Mouse (Mus musculus) embryo, embryonic 10.5 days (tissue): ENCODE data around the gene Cstb.

Experiments
- DNase-seq: peaks from one replicate; pipeline ENCODE4 v3.0.0-alpha.2; 2015; ENCODE audit warnings: low spot score

Gene Cstb

DNA sequence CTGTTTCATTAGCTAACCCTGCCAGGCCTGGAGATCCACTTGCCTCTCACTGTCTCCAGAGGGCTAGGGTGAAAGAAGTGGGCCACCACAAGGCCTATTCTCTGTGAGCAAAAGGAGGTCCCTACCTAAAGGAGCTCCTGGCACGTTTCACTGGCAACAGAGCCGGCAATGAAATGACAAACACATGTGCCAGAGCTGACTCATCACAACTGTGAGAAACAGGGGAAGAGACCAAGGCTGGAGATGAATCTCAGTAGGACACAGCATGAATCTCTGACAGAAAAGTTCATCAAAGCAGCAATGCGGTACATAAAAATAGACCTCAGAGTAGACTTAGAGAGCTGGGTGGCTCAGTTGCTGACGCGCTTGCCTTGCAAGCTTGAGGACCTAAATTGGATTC lies 7.6 kb upstream of the Cstb start:
- no peak for DNase-seq

DNA sequence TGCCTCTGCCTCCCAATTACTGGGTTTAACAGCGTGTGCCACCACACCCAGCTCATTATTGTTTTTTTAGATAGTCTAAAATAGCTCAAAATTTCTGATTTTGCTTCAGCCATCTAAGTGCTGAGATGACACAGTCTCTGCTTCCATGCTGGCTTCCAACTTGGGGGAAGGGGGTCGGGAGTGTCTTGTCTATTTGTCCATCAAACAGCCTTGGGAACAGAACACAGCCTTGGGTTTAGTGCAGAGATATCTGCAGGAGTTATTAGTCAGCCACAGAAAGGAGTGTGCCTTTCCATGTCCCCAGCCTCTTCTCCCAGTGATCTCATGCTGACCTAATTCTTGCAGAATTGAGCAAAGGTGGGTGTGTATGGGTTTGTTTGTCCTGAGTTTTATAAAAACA lies 6.7 kb upstream of the Cstb start:
- no peak for DNase-seq

DNA sequence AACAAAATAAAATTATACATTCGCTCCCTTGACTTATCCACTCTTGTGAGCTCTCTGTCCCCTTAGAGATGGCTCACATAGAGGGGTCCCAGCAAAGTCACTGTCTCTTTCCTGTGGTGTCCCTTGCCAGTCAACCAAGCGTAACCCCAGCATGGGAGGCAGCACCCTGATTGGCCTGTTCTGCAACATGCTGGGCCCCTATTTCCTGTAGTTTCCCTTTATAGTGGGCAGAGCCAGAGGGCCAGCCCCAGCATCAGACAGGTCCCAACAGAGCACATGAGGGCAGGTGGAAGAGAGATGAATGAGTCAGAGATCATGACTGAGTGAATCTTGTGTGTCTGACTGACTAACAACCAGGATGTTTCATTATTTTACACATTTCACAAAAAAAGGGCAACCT lies 4.5 kb upstream of the Cstb start:
- DNase-seq = no peak

DNA sequence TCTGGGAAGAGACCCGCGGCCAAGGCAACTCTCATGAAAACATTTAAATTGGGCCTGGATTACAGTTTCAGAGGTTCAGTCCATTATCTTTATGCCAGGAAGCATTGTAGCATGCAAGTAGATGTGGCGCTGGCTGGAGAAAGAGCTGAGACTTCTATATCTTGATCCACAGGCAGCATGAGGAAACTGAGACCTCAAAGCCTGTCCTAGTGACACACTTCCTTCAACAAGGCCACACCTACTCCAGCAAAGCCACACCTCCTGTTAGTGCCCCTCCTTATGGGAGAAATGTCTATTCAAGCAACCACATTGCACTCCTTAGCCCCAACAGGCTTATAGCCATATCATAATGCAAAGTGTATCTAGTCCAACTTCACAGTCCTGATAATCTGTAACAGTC lies 2.9 kb upstream of the Cstb start:
- DNase-seq = no peak

DNA sequence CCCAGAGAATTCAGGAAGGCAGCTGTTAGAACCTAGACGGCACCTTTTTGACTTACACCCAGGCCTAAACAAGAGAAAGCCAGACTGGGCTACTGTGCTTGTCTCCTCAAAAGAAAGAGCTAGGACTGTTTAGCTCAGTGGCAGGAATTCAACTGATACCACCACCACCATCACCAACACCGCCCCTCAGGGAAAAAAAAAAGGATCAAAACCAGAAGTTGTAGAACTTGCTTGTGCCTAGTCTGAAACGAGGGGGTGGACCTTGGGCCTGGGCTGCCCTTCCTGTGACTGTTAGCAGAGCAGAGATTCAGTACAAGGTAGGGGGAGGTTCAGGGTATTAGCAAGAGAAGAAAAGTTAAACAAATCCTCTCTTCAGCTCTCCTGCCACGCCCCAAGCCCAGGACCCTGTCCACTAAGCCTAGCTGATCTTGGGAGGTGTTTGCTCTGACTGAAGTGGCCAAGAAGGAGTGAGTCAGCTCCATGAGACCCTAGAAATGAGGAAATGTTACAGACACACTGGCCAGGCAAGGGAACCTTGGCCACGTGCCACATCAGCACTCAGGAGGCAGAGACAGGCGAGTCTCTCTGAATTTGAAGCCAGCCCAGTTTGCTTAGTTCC lies 757 bp downstream of the Cstb start:
- no peak for DNase-seq

DNA sequence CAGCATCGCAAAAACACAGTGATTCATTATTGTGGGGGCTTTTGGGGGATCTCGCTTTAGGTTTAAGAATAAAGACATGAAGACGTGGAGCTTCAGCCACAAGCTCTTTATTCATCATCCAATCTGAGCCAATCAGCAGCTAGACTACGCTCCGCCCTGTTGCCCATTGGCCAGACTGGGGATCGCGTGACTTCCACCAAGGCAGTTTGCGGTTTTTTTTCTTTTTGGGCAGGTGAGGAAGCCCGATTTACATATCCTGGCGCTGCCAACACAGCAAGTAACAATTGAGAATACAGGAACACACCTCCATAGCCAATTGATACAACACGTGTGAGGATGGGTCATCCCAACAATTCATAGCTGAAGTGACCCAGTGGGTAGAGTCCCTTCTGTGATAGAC lies 2.6 kb downstream of the Cstb start:
- DNase-seq = no peak

DNA sequence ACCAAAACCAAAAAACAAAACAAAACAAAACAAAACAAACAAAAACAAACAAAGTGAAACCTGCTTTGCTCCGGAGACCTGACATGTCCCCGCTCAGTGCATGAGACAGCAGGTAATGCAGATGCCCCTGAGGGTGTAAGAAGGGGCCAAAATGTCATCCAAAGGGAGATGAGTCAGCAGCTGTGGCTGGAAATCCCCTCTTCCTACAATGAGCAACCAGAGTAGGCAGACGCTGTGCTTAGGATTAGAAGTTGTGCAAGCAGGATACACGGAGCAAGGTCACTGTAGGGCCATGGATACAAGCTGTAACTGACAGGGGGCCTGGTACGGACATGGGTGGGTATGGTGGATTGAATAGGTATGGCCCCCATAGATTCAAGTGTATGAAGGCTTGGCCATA lies 3.7 kb downstream of the Cstb start:
- no peak for DNase-seq

DNA sequence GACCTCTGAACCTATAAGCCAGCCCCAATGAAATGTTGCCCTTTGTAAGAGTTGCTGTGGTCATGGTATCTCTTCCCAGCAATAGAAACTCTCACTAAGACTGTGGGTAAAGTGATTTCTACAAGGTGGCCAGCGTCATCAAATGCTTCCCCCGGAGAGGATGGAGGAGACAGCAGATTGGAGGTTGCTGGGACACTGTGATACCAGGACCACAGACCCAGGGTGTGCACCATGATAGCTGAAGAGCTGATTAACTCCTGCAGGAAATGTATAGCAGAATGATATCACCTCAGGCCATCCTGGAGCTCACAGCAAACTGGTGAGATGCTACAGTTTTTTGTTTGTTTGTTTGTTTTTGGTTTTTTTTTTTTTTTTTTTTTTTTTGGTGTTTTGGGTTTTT lies 4.3 kb downstream of the Cstb start:
- DNase-seq = no peak

DNA sequence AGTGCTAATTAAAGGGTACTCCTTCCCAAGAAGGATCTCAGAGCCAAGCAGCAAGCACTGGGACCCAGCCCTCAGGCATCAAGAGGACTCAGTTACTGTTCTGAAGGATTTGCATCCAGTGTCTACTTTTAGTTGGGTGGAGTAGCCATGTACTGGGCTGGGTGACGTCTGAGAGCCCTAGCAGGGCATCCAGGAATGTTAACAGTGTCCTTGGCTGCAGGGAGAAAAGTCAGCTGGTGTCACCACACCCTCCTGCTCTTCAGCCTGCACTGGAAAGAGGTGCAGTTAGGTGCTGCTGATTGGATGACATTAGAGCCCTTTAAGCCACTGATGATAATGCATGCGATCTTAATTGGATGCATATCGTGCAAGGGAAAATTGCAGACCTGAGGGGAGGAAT lies 7.4 kb downstream of the Cstb start:
- DNase-seq = no peak

DNA sequence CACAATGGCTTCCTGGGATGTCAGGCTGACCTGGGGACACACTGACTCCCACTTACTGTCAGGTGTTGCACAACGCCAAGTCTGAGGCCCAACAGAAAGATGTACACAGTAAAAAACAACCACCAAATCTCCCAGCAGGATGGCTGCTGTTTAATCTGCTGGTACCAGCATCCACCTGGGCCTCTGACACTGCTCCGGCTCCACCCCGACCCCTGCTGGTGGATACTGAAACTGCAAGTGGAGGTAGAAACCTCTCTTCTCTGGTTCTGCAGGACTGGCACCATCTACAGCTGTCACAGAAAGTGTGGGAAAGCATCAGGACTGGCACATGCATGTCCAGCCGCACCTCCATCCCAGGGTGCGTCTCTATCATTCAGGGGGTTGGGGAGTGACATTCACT lies 12.6 kb downstream of the Cstb start:
- peak; percentile 82 for DNase-seq

DNA sequence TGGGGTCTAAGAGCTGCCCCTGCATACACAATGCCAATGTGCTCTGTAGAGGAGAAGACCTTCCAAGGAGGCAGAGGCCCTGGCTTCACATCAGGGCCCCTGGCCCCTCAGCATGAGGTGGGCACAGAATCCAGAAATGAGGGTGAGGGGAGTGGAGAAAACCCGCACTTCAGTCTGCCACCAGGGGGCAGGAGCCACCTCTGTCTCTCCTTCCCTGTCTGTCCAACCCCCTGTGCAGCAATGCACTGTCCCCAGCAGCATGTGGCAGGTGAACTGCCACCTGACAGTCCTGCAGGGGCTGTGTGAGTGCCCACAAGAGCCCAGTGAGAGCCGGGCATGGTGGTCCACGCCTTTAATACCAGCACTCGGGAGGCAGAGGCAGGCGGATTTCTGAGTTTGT lies 14.1 kb downstream of the Cstb start:
- peak; percentile 37 for DNase-seq

DNA sequence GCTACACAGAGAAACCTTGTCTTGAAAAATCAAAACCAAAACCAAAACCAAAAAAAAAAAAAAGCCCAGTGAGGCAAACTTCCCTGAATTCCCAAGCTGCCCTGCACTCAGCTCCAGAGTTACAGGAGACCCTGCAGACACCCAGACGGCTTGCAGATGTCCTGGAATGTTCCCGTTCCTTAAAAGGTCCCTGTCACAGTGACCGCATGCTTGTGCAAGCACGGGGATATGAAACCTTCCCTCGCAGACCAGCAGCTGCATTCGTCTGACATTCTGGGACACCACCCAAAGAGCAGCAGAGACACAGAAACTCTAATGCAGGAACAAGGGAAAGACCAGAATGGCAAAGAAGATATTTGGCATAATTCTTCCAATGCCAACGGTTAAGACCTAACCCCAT lies 14.5 kb downstream of the Cstb start:
- DNase-seq = no peak

DNA sequence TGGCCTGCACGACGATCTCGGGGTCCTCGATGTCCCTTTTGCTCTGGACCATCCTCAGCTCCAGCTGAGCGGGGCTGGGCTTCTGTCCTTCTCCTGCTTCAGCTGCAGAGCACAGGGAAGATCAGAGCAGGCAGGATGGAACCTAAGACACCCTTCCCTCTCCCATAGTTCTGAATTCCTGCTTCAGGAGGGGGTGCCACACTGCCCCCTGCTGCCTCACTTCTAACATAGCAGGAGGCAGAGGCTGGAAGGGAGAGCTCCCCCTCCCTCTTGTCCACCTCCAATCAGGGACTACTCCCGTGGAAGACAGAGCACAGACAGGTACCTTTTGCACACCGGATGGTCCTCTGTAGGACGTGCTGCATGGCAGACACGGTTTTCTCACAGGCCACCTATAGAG lies 15.3 kb downstream of the Cstb start:
- DNase-seq = peak; percentile 46

DNA sequence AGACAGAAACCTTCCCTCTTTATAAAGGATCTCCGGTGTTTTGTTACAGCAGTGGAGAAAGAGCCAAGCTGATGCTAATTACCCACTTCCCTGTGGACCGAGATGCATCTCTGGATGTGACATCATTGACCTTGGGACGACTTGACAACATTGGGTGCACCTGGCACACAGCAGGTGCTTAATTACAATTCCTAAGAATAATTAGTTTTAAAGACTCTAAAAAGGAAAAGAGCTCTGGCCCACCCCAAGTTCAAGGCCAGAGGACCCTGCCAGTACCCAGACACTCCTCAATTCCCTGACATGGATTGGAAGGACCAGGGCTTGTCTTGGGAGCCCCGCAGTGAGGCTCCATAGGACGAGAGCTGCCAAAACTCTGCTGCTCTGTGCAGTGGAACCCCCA lies 16.1 kb downstream of the Cstb start:
- DNase-seq = no peak

DNA sequence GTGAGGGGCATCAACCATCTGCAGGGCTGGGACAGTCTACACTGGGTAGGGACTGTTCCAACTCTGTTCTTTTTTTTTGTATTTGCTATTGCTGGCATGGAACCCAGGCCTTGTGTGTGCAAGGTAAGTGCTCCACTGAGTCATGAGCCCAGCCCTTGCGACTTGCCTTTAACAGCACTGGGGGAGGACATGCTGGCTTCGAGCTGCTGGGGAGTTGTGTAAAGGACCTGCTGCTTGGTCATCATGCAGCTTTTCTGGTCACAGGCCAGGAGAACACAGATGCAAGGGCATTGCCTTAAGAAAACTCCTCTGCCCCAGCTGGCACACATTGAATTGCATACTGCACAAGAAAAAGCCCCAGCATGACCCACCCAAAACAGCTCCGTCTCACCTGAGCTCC lies 16.8 kb downstream of the Cstb start:
- no peak for DNase-seq

DNA sequence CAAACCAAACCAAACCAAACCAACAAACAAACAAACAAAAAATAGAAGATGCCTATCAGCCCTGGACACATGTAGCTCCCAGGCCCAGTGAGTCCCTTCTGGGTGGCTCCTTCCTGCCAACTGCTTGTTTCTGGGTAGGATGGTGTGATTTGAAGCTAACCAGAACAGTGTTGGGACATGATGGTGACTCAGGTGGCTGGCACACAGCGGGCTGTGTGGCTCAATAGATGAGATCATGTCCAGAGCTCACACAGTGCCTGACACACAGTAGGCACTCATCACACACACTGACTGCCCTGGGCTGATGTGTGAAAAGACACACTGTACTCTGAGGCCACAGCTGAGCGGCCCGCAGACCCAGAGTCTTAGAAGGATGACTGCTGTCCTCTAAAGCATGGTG lies 20.7 kb downstream of the Cstb start:
- no peak for DNase-seq

DNA sequence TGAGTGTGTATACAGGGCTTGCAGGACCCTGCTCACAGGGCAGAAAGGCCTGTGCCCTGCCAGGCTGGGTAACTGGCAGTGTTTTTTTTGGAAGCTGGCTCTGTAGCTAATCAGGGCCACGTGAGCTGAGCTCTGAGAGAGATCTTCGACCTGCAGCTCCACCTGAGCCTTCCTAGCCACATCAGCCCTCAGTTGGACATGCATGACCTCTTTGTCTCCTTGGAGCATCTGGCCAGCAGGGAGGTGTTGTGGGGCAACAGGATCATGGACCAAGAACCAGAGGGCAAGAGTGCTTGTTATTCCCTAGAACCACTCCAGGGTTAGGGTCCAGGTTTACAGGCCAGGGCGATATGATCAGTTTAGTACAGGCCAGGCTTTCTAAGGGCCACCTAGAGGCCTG lies 21.9 kb downstream of the Cstb start:
- DNase-seq = no peak

DNA sequence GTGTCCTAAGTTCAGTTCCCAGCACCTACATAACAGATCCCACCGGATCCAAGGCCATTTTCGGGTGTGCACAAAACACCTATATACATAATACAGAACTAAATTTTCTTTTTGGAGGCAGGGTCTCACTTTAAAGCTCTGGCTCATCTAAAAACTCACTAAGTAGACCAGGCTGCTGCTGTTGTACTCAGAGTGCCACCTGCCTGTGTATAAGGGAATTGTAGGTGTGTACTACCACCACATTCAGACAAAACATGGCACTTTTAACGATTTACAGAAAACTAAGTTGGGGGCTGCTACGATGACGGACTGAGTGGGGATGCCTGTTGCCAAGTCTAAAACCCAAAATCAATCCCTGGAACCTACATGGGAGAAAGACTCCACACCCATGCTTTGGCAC lies 25.3 kb downstream of the Cstb start:
- DNase-seq = no peak

DNA sequence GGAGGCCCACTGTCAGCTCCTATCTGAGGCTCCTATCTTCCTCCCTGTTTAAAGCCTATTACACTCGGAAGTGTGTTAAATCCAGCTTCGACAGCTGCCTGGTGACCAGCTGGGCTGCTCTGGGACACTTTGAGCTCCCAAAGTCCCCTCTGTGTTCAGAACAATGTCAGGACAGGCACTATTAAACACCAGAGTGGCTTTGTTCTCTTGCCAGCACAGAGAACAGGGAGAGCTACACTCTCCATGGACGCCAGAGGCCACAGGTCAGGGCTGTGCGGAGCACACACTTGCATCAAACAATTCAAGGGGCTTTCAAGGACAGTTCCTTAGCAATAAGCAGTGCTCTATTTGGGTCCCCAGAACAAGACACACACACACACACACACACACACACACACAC lies 27.2 kb downstream of the Cstb start:
- DNase-seq = peak; percentile 39

DNA sequence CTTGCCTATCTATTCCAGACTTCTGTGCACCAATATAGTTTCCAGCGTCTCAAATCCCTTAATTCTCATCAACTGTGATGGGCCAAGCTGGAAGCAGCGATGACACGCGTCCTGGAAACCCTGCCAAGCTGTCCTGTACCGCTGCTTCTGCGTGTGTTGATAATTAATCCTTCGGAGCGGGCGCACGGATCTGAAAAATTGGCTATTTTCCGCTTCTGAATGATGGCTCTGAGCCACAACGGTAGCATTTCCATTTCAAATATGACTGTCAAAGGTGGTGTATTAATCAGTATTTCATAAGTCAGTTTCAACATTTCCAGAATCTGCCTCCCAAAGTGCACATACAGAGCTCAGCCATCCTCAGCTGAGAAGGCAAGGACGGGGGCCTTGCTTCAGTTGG lies 31.2 kb downstream of the Cstb start:
- DNase-seq = no peak

DNA sequence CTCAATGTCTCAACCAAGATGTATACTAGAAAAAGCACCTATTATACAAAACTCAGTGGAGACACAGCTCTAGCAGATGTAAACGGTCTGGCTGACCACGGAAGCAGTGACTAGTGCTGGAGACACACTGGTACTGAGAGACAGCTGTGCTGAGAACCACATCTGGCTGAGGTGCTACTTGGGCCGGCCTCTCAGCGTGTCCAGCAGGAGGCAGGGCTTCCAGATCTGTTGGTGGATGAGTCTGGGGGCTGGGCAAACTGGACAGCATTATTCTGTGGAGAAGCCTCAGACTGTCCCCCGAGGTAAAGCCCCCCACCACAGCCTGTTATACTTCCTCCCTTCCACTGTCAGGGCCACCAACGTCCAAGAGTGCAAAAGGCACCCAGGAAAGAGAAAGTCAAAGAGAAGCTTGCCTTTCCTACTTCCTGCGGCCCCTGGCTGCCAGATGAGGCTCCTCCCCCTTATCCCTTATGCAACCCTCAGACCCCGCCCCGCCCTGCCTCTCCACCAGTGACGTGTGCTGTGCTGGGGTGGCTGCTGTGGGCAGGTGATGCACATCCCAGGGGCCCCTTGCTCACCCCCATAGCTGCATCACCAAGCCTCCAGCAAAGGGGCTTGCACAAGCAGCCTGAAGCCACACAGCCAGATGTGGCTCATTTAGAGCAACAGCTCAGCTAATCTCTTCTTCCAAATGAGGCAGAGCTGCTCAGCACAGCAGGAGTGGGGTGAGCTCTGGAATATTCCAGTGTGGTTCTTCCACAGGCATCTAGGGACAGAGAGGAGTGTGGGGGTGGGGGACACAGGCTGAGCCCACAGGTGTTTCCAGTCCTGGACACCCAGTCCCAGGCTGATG lies 32.3 kb downstream of the Cstb start:
- DNase-seq = no peak

DNA sequence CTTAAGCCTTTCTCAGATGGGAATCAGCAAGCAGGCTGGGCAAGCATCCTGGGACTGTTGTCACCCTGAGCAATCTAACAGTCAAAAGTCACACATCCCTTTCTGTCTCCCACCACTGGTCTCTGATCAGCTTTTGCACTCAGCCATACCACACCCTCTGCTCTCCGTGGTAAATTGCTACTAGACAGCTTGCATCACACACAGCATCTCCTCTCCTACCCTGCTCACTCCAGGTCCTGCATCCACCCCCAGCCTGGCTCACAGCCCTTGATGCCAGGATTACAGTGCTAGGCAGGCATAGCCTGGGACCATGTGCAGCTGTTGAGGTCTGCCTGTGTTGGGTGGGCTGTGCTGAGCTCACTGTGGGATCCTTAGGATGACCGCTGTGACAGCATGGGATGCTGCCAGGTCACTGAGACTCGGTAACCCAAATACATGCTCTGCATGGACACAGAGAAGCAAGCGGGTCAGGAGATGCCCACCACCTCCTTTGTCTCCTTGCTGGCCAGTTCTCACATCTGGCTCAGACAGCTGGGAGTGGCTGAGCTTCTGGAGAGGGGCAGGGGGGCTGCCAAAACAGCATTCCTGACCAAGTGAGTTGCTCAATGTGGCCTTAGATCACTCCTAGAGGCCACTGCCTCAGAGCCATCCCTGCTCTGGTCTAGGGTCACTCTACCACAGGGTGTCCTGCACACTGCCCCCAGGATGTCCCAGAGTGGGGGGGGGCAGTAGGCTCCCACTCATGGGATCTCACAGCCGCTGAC lies 33.1 kb downstream of the Cstb start:
- DNase-seq = no peak

DNA sequence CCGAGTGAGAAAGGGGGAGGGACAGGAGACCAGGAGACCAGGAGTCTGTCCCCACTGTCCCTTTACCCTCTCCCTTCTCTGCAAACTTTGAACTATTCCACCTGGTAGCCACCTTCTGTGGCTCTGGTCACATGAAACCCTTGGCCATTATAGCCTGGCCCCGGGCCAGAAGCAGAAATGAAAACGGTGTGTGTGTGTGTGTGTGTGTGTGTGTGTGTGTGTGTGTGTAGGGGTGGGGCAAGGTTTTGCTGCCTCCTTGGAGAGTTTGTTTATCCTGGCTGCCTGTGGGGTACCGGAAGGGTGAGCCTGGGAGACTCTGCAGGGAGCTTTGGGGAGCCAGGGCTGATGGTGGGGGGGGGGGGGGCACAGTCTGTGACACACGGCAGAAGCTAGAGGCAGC lies 35.0 kb downstream of the Cstb start:
- DNase-seq = no peak
